Mouse (Mus musculus) CH12.LX (cell line): ENCODE measurements around the gene Taok1. TPM values are rescaled to one million over a fixed set of nuclear protein-coding genes. Genes with fewer than 3 reads are reported as not detected.

ENCODE experiments used
- DNase-seq: peaks from one replicate; pipeline ENCODE4 v3.0.0-alpha.2; 2013; ENCODE audit errors: extremely low read depth
- H3K27ac ChIP-seq: 2 replicates; pipeline ENCODE4 v1.5.1; 2012; ENCODE audit warnings: low read depth, mild to moderate bottlenecking, control low read depth, moderate library complexity; ENCODE audit not compliant: insufficient read depth
- H3K27me3 ChIP-seq: replicated peaks from 2 replicates; pipeline ENCODE3; 2012; ENCODE audit warnings: inconsistent platforms
- H3K36me3 ChIP-seq, 2 experiments: replicated peaks in 1 of 2; 2 replicates each; pipeline versions ENCODE3 to v1.6.1; 2012; ENCODE audit warnings: inconsistent platforms in 1 of 2, low read length in 1 of 2, mild to moderate bottlenecking in 1 of 2, mixed read lengths in 1 of 2, moderate library complexity in 1 of 2; ENCODE audit not compliant: control insufficient read depth in 1 of 2, insufficient read depth in 1 of 2
- H3K4me1 ChIP-seq, 2 experiments: 2 replicates each; pipeline ENCODE4 v1.6.1; 2012; ENCODE audit warnings: inconsistent platforms in 1 of 2, moderate library complexity in 1 of 2; ENCODE audit not compliant: insufficient read depth in 2 of 2, control insufficient read depth in 1 of 2
- H3K4me2 ChIP-seq: 2 replicates; pipeline ENCODE4 v1.6.1; 2012; ENCODE audit warnings: low read depth, mild to moderate bottlenecking, control low read depth; ENCODE audit not compliant: poor library complexity, insufficient read depth, severe bottlenecking
- H3K4me3 ChIP-seq, 3 experiments: fragments of 150-350 bp in 1 of 3; sonication (generic) in 1 of 3; replicated peaks in 1 of 3; 2 replicates each; pipeline versions ENCODE3 to v1.5.1; 2011 to 2012; ENCODE audit warnings: low read depth in 2 of 3, low read length in 2 of 3, mild to moderate bottlenecking in 2 of 3, moderate library complexity in 2 of 3, control low read depth in 1 of 3, improper control_type of control experiment in 1 of 3, inconsistent platforms in 1 of 3, mixed read lengths in 1 of 3; ENCODE audit not compliant: poor library complexity in 1 of 3
- H3K79me2 ChIP-seq: replicated peaks from 2 replicates; pipeline ENCODE4 v1.6.1; 2012; ENCODE audit warnings: mild to moderate bottlenecking, moderate library complexity; ENCODE audit not compliant: control insufficient read depth, poor library complexity, insufficient read depth, severe bottlenecking; ENCODE audit errors: extremely low read depth
- H3K9ac ChIP-seq: 2 replicates; pipeline ENCODE4 v1.6.1; 2012; ENCODE audit warnings: low read depth, mild to moderate bottlenecking, control low read depth, moderate library complexity; ENCODE audit not compliant: insufficient read depth
- H3K9me3 ChIP-seq: replicated peaks from 2 replicates; pipeline ENCODE3; 2012; ENCODE audit warnings: low read length, inconsistent platforms, mixed read lengths
- ELF1 ChIP-seq: IDR thresholded peaks from 2 replicates; pipeline ENCODE4 v1.6.1; 2014; ENCODE audit warnings: low read depth, mild to moderate bottlenecking, inconsistent platforms, low read length, improper control_type of control experiment
- GABPA ChIP-seq: IDR thresholded peaks from 2 replicates; pipeline ENCODE4 v1.6.1; 2012; ENCODE audit warnings: low read depth, low read length, improper control_type of control experiment, inconsistent platforms; ENCODE audit not compliant: insufficient replicate concordance
- HCFC1 ChIP-seq: IDR thresholded peaks from 2 replicates; pipeline ENCODE4 v1.6.1; 2012; ENCODE audit warnings: low read depth, mild to moderate bottlenecking, inconsistent platforms, low read length, improper control_type of control experiment
- KAT2A ChIP-seq: IDR thresholded peaks from 2 replicates; pipeline ENCODE4 v1.6.1; 2012; ENCODE audit warnings: low read length, improper control_type of control experiment, inconsistent platforms; ENCODE audit not compliant: insufficient replicate concordance
- MEF2A ChIP-seq: IDR thresholded peaks from 2 replicates; pipeline ENCODE4 v1.6.1; 2014; ENCODE audit warnings: low read depth, mild to moderate bottlenecking, inconsistent platforms, low read length, improper control_type of control experiment, borderline replicate concordance
- MXI1 ChIP-seq: IDR thresholded peaks from 2 replicates; pipeline ENCODE4 v1.6.1; 2011; ENCODE audit warnings: mild to moderate bottlenecking, low read depth, low read length, improper control_type of control experiment
- MYC ChIP-seq: IDR thresholded peaks from 2 replicates; pipeline ENCODE4 v1.6.1; 2011; ENCODE audit warnings: low read depth, mild to moderate bottlenecking, improper control_type of control experiment, low read length
- NRF1 ChIP-seq: IDR thresholded peaks from 2 replicates; pipeline ENCODE4 v1.6.1; 2014; ENCODE audit warnings: low read depth, mild to moderate bottlenecking, inconsistent platforms, low read length, improper control_type of control experiment, moderate library complexity
- PAX5 ChIP-seq: IDR thresholded peaks from 2 replicates; pipeline ENCODE4 v1.6.1; 2012; ENCODE audit warnings: low read length, inconsistent platforms, mixed read lengths
- RCOR1 ChIP-seq: conservative IDR thresholded peaks from 2 replicates; pipeline ENCODE4 v1.6.1; 2012; ENCODE audit warnings: low read depth, mild to moderate bottlenecking, inconsistent platforms, low read length, improper control_type of control experiment
- SMC3 ChIP-seq: IDR thresholded peaks from 2 replicates; pipeline ENCODE4 v1.6.1; 2011; ENCODE audit warnings: low read depth, low read length, improper control_type of control experiment
- TCF12 ChIP-seq: IDR thresholded peaks from 2 replicates; pipeline ENCODE4 v1.6.1; 2014; ENCODE audit warnings: low read depth, mild to moderate bottlenecking, inconsistent platforms, low read length, improper control_type of control experiment
- ZNF384 ChIP-seq: IDR thresholded peaks from 2 replicates; pipeline ENCODE4 v1.6.1; 2012; ENCODE audit warnings: low read depth, low read length, improper control_type of control experiment, inconsistent platforms
- dilution Hi-C: fragments of 300-500 bp; cut with MboI; formaldehyde crosslinking; loops from 2 replicates; pipeline ENCODE4 v1.14.3; 2020; ENCODE audit warnings: low sequenced_read_pairs; ENCODE audit not compliant: extremely low pct_unique_long_range_greater_than_20kb, extremely low pct_ligation_motif_present
- in situ Hi-C: fragments of 300-500 bp; cut with MboI; formaldehyde crosslinking; loops from 3 replicates; pipeline ENCODE4 v1.14.3; 2019; ENCODE audit warnings: low sequenced_read_pairs, low pct_ligation_motif_present, low pct_unique_long_range_greater_than_20kb, mixed read lengths
- polyA plus RNA-seq: library from polyadenylated mRNA; unstranded; fragments of >175 nt; gene quantifications from 2 replicates; pipeline ENCODE4 v1.2.1, GENCODE M21; 2012; ENCODE audit warnings: low read depth; ENCODE audit not compliant: insufficient read length
- total RNA-seq, 2 experiments: library from RNA; depleted of rRNA; stranded (reverse); fragments of 300-350 nt in 1 of 2; fragments of >200 nt in 1 of 2; gene quantifications; 2 replicates each; pipeline ENCODE4 v1.2.3; 2012 to 2014

The Taok1 gene
- total and polyA plus RNA-seq, 3 experiments: 8.9 to 13.7 (median 11.6) TPM

DNA sequence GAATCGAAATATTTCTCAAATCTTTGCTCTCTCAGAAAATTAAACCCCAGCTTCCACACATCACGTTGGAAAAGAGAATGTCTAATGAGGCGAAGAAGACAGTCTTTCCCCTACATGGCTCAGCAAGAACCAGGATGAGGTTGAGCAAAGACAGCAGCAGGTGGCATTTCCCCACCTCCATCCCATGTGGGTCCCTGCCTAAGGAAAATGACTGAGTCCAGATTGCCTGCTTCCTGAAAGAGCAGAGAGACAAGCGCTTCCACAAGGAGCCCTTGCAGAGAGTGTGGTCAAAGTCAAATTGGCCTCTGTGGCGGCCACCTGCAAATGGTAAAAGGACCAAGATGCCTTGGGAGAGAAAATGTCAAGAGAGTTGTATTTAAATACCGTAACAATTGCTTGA is 117.2 kb downstream of the Taok1 start:
- peaks cover 48% of the 10 kb centered on the region for H3K27me3 ChIP-seq

DNA sequence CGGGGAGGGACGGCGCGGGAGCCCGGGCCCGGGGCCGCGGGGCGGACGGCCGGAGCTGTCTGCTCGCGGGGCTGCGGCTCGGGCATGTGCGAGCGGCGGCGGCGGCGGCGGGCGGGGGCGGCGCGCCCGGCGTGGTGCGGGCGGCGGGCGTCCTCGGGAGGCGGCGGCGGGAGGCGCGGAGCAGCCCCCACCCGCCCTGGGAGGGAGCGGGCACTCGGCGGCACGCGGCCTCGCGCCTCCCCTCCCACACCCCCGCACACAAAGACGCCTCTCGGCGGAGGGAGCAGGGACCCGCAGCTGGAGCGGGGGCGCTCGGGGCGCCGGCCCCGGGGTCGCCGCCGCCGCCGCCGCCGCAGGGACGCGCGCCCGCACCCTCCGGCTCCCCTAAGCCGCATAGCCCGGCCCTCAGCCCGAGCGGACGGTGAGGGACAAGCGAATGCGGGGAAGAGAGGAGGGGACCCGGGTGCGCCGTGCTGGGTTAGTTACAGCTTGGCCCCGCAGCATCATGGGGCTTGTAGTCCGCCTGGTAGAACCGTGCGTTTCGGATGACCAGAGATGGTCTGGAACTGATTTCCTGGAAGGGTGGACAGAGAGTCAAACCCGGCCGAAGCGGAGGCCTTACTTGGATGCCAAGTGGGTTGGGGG is 117.9 kb downstream of the Taok1 start, which contains the start of gene Ankrd13b:
Ankrd13b (minus strand) TSS at position 88 of the 645 bp plus-strand sequence.
- peak; percentile 42; the same call in 1 of the 2 replicates for TF ChIP-seq KAT2A
- peak; percentile 87 for TF ChIP-seq HCFC1
- TF ChIP-seq NRF1: peak; percentile 32; the same call in 1 of the 2 replicates
- peak; percentile 23; the same call in 1 of the 2 replicates for TF ChIP-seq ELF1
- TF ChIP-seq GABPA: no peak
- TF ChIP-seq, all 38 proteins: peak for 4
- Histone ChIP-seq H3K27ac (no peak within 1 kb of the TSS), H3K4me1 (peaks cover 9 to 34% of the 10 kb centered on the region in 2 experiments)

More for the DNA sequence above, 117.2 kb downstream of the Taok1 start:
- no peak for TF ChIP-seq KAT2A
- TF ChIP-seq MEF2A: no peak
- TF ChIP-seq TCF12: no peak
- TF ChIP-seq PAX5: no peak
- TF ChIP-seq MXI1: no peak
- no peak for TF ChIP-seq ZNF384
- TF ChIP-seq RCOR1: no peak
- no peak for TF ChIP-seq SMC3
- no peak for TF ChIP-seq MYC
- Histone ChIP-seq H3K79me2 (peaks cover 22% of the 10 kb centered on the region), H3K4me3 (no peak overlapping the region), H3K27ac (no peak overlapping the region), H3K9ac (no peak overlapping the region), H3K36me3 (peaks cover 0 to under 1% of the 10 kb centered on the region in 2 experiments), H3K9me3 (no peaks in the 10 kb centered on the region), H3K4me1 (peaks cover 14 to 42% of the 10 kb centered on the region in 2 experiments), H3K4me2 (no peak overlapping the region)
- no peak for DNase-seq
- dilution Hi-C loops: no loop called here
- in situ Hi-C loops: no loop called here

More for the DNA sequence above, 117.9 kb downstream of the Taok1 start, which contains the start of gene Ankrd13b:
- DNase-seq: peak; percentile 49
- Histone ChIP-seq H3K27me3 (peaks cover 48% of the 10 kb centered on the region), H3K4me3 (peak within 1 kb of the TSS; percentile 23 to 62 (median 53)), H3K4me2 (peak within 1 kb of the TSS; percentile 83), H3K79me2 (peaks cover 14% of the 10 kb centered on the region), H3K9ac (peak within 1 kb of the TSS; percentile 31), H3K36me3 (no peaks in the 10 kb centered on the region), H3K9me3 (no peaks in the 10 kb centered on the region)
- dilution Hi-C loops (no loop called here), in situ Hi-C loops (no loop called here)
